Mouse (Mus musculus) heart, adult 2 months (tissue): ENCODE data around the gene Itsn1. TPM values are rescaled to one million over a fixed set of nuclear protein-coding genes. Genes with fewer than 3 reads are reported as not detected.

Source experiments
- DNase-seq, 2 experiments: peaks; one replicate each; pipeline ENCODE4 v3.0.0; 2021
- H3K27ac ChIP-seq: fragments of 200-600 bp; 2 replicates; pipeline ENCODE4 v1.8.1; 2022
- H3K27me3 ChIP-seq: fragments of 200-500 bp; 2 replicates; pipeline ENCODE4 v1.6.1; 2012; ENCODE audit warnings: mild to moderate bottlenecking, low read length, inconsistent platforms, mixed read lengths; ENCODE audit not compliant: control insufficient read depth, insufficient read depth
- H3K36me3 ChIP-seq: fragments of 200-500 bp; 2 replicates; pipeline ENCODE4 v1.6.1; 2012; ENCODE audit warnings: low read length, inconsistent platforms; ENCODE audit not compliant: control insufficient read depth, insufficient read depth
- H3K4me1 ChIP-seq: fragments of 200-500 bp; 2 replicates; pipeline ENCODE4 v1.6.1; 2011; ENCODE audit warnings: low read length; ENCODE audit not compliant: control insufficient read depth, insufficient read depth
- H3K4me3 ChIP-seq: fragments of 200-600 bp; 2 replicates; pipeline ENCODE4 v1.8.1; 2022
- H3K79me2 ChIP-seq: fragments of 200-500 bp; replicated peaks from 2 replicates; pipeline ENCODE4 v1.6.1; 2012; ENCODE audit warnings: mild to moderate bottlenecking, inconsistent platforms, low read length, moderate library complexity, mixed read lengths; ENCODE audit not compliant: control insufficient read depth, insufficient read depth
- H3K9ac ChIP-seq: fragments of 200-500 bp; 2 replicates; pipeline ENCODE4 v1.6.1; 2012; ENCODE audit warnings: low read depth, mild to moderate bottlenecking, control low read depth, inconsistent platforms, low read length, mixed read lengths
- CTCF ChIP-seq: fragments of 200-600 bp; IDR thresholded peaks from 2 replicates; pipeline ENCODE4 v1.8.1; 2022; ENCODE audit warnings: antibody characterized with exemption, mild to moderate bottlenecking, moderate library complexity
- EP300 ChIP-seq: fragments of 200-500 bp; IDR thresholded peaks from 2 replicates; pipeline ENCODE4 v1.6.1; 2011; ENCODE audit warnings: low read depth, low read length, control low read depth; ENCODE audit not compliant: insufficient read depth
- POLR2A ChIP-seq: fragments of 200-500 bp; IDR thresholded peaks from 2 replicates; pipeline ENCODE4 v1.6.1; 2011; ENCODE audit warnings: mild to moderate bottlenecking, low read depth, low read length, control low read depth; ENCODE audit not compliant: insufficient read depth
- WGBS: fragments of 180-500 bp; shearing (Covaris S2); methylation state at CpG from one replicate; pipeline ENCODE4 v1.1.7; 2018; 5-methylcytosine and 5-hydroxymethylcytosine counted together
- intact Hi-C: fragments of 180-260 bp; cut with DNase I; formaldehyde crosslinking; loops from one replicate; pipeline ENCODE4 v1.15.1; 2025
- polyA plus RNA-seq: library from polyadenylated mRNA; depleted of rRNA; stranded (reverse); fragments of >200 nt; gene quantifications from 2 replicates; pipeline ENCODE4 v1.2.3, GENCODE M21; 2012
- total RNA-seq, 2 experiments: library from RNA; stranded (reverse); gene quantifications; 2 replicates each; pipeline ENCODE4 v1.2.3; 2021

The Itsn1 gene
- total and polyA plus RNA-seq, 3 experiments: 35.8 to 46.7 (median 45.1) TPM

- intact Hi-C loops: loop anchor here (5.0 kb wide), 1 partner anchor 34 kb away; no protein-coding TSS in a partner anchor
- no peak for DNase-seq
- TF ChIP-seq CTCF (no peak), POLR2A (no peak), EP300 (no peak)
- Histone ChIP-seq H3K4me3 (no peak overlapping the region), H3K9ac (no peak overlapping the region), H3K27me3 (no peaks in the 10 kb centered on the region), H3K4me1 (peaks cover 10% of the 10 kb centered on the region), H3K79me2 (peaks cover 3% of the 10 kb centered on the region; the same call in 1 of the 2 replicates), H3K36me3 (no peaks in the 10 kb centered on the region), H3K27ac (no peak overlapping the region)
- 77% methylated on average over 6 of the region's 6 CpGs for WGBS
These were observed 42.3 kb downstream of the Itsn1 start for GRCm38 (mm10) chr16:91771334-91771733.

- 90% methylated on average over 7 of the region's 7 CpGs for WGBS
- H3K27me3 ChIP-seq: no peaks in the 10 kb centered on the region
- H3K79me2 ChIP-seq: peaks cover 3% of the 10 kb centered on the region; the same call in 1 of the 2 replicates
- no peak for DNase-seq
- H3K36me3 ChIP-seq: no peaks in the 10 kb centered on the region
- H3K9ac ChIP-seq: no peak overlapping the region
- TF ChIP-seq POLR2A: no peak
- no peak for TF ChIP-seq EP300
- no peak for TF ChIP-seq CTCF
- peaks cover 8% of the 10 kb centered on the region for H3K4me1 ChIP-seq
- H3K27ac ChIP-seq: no peak overlapping the region
- intact Hi-C loops: loop anchor here (5.0 kb wide), 1 partner anchor 35 kb away; no protein-coding TSS in a partner anchor
- H3K4me3 ChIP-seq: no peak overlapping the region
These were observed 43.5 kb downstream of the Itsn1 start for GRCm38 (mm10) chr16:91772586-91772985.

- Histone ChIP-seq H3K4me1 (peaks cover 2% of the 10 kb centered on the region; the same call in 1 of the 2 replicates), H3K27ac (no peak overlapping the region), H3K79me2 (no peaks in the 10 kb centered on the region; the same call in 1 of the 2 replicates), H3K36me3 (no peaks in the 10 kb centered on the region), H3K9ac (no peak overlapping the region), H3K27me3 (no peaks in the 10 kb centered on the region), H3K4me3 (no peak overlapping the region)
- intact Hi-C loops: no loop called here
- no peak for TF ChIP-seq POLR2A
- peak in 1 of 2 experiments; percentile 11 for DNase-seq
- 78% methylated on average over 10 of the region's 10 CpGs for WGBS
These were observed 50.5 kb downstream of the Itsn1 start for GRCm38 (mm10) chr16:91779576-91779975.

GRCm38 (mm10) chr16:91780151-91780550, 51.1 kb downstream of the Itsn1 start:
- TF ChIP-seq POLR2A (no peak), EP300 (no peak), CTCF (no peak)
- Histone ChIP-seq H3K4me1 (peaks cover 2% of the 10 kb centered on the region; the same call in 1 of the 2 replicates), H3K79me2 (no peaks in the 10 kb centered on the region; the same call in 1 of the 2 replicates), H3K9ac (no peak overlapping the region), H3K27ac (no peak overlapping the region), H3K4me3 (no peak overlapping the region), H3K36me3 (no peaks in the 10 kb centered on the region), H3K27me3 (no peaks in the 10 kb centered on the region)
- peak in 1 of 2 experiments; percentile 9 for DNase-seq
- intact Hi-C loops: no loop called here
- WGBS: 75% methylated on average over 7 of the region's 7 CpGs

- WGBS: 82% methylated on average over 3 of the region's 3 CpGs
- peak in 1 of 2 experiments; percentile 5 for DNase-seq
- H3K79me2 ChIP-seq: no peaks in the 10 kb centered on the region; the same call in 1 of the 2 replicates
- no peaks in the 10 kb centered on the region for H3K36me3 ChIP-seq
- intact Hi-C loops: no loop called here
- peaks cover 4% of the 10 kb centered on the region; the same call in 1 of the 2 replicates for H3K4me1 ChIP-seq
- no peak overlapping the region for H3K4me3 ChIP-seq
- TF ChIP-seq EP300 (no peak), CTCF (no peak), POLR2A (no peak)
- H3K27ac ChIP-seq: no peak overlapping the region
- no peaks in the 10 kb centered on the region for H3K27me3 ChIP-seq
- H3K9ac ChIP-seq: no peak overlapping the region
These were observed 51.7 kb downstream of the Itsn1 start for GRCm38 (mm10) chr16:91780826-91781225.

- no peak overlapping the region for H3K4me3 ChIP-seq
- WGBS: 65% methylated on average over 7 of the region's 7 CpGs
- H3K36me3 ChIP-seq: no peaks in the 10 kb centered on the region
- no peaks in the 10 kb centered on the region; the same call in 1 of the 2 replicates for H3K79me2 ChIP-seq
- peak in 1 of 2 experiments; percentile 19 for DNase-seq
- no peak overlapping the region for H3K9ac ChIP-seq
- H3K27ac ChIP-seq: no peak overlapping the region
- H3K27me3 ChIP-seq: no peaks in the 10 kb centered on the region
- H3K4me1 ChIP-seq: peaks cover 7% of the 10 kb centered on the region
- intact Hi-C loops: no loop called here
- TF ChIP-seq EP300: no peak
These were observed 54.1 kb downstream of the Itsn1 start for GRCm38 (mm10) chr16:91783191-91783590.
